Mouse (Mus musculus) adrenal gland, postnatal 10 days (tissue): Measurements from ENCODE around the gene Camta1. TPM values are rescaled to one million over a fixed set of nuclear protein-coding genes. Genes with fewer than 3 reads are reported as not detected.
A peak's percentile ranks its signal among the peaks of the same experiment; 100 is the strongest.

ENCODE experiments used
- DNase-seq: peaks from one replicate; pipeline ENCODE4 v3.0.0; 2021; ENCODE audit warnings: mixed read lengths
- total RNA-seq, 2 experiments: library from RNA; stranded (reverse); gene quantifications; 2 replicates each; pipeline ENCODE4 v1.2.3; 2021

Gene Camta1
- total RNA-seq, 2 experiments from 2014 or later: 46.3 to 50.3 TPM

GRCm38 (mm10) chr4:151256622-151257021 lies 605.1 kb downstream of the Camta1 start:
- no peak for DNase-seq

DNA sequence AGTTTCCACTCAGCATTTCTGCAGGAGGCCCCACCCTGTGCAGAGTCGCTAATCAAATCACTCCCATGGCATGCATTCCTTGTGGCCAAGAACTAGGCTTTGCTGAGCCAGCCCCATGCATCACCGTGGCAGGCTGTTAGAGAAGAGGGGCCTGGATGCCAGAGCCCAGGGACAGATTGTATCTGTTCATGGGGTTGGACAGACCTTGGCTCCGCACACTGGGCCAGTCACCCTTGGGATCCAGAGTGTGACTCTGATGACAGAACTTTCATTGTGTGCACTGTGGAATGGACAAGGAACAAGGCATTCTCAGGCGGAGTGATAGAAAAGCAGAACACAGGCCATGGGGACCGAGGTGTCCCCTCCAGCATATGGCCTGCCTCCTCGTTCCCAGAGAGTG lies 610.9 kb downstream of the Camta1 start:
- no peak for DNase-seq

DNA sequence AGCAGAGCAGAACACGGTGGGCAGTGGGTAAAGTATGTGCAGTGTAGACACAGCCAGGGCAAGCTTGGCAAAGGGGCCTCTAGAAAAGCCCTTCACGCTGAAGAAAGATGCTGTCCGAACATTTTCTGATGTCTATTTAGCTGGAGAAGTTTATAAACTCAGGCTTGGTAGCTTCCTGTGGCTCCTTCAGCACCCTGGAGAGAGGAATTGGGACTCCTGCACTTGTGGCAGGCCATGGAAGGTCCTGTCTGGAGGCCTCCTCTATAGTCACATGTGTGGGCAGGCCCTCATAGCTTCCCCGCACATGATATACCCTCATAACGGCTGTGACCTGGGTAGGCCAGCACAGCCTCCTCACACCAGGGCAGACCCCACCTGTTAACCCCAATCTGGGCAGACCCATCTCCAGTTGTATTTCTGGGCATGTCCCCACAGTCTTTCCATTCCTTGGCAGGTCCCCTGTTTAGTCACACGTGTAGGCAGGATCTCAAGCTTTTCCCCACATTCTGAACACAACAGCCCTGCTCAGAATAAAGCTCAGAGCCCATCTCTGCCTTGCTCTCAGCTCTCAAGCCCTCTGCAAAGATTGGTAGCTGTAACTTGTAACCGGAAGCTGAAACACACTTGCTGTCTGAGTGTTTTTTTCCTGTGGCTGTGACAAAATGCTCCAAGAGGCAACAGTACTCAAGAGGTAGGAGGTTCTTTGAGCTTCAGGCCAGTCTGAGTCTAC lies 616.4 kb downstream of the Camta1 start:
- DNase-seq: no peak

DNA sequence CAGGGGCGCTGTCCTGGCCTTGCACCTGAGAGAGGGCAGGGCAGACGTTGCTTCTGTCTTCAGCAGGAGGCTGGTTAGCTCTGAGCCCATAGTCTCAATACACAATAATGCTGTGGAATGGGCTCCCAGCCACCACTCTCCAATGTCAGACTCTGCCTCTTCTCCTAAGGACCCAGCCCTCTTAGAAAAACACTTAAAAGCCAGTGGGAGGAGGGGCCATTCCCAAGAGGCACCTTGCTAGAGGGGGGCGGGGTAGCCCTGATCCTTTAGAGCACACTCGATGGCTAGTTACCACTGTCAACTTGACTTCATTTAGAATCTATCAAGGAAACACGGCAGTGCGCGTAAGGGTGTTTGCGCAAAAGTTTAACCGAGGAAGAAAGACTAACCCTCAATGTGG lies 618.2 kb downstream of the Camta1 start:
- DNase-seq: no peak

- no peak for DNase-seq
Observed at GRCm38 (mm10) chr4:151242751-151243150, 618.9 kb downstream of the Camta1 start.

DNA sequence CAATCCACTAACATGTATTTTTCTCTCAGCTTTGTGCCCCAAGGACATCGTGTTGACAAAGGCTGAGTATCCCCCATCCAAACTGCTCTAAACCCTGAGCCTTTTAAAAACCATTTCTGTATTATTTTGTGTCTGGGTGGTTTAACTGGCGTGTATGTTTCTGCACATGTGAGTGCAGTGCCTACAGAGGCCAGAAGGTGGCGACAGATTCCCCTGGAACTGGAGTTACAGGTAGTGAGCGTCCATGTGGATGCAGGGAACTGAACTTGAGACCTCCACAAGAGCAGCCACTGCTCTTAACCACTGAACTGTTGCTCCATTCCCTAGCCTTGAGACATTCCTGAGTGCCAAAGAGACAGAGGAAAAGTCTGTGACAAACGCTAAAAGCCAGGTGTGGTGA lies 621.2 kb downstream of the Camta1 start:
- no peak for DNase-seq

DNA sequence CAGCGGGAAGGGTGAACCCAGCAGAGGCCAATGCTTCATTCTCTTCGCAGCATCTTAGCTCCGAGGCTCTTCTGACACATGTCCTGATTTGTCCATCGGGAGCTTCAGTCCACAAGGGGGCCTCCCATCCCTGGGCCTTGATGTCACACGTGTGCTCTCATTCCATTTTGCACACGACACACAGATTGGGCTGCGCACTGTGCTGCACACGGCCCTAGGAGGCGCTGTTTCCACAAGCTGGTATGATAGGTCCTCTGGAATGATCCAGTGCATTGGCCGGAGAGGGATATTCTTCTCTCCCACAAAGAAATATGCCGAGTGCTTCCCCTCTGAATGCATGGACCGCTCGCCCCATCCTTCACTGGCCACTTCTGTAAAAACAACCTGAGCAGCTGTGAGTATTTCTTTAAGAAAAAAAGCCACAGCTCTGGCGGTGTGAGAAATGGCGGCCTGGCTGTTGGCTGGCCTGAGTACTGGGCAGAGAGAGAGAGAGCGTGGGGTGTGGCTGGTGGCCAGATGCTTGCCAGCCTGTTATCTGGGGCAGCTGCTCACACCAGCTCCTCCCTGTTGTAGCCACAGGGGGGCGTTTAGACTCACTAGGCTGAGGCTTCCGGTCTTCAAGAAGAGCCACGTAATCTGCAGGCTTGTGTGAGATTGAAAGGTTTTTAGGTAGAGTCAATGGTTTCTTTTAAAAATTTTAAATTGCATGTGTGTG lies 622.5 kb downstream of the Camta1 start:
- no peak for DNase-seq

- DNase-seq: peak; percentile 47
Observed at GRCm38 (mm10) chr4:151237501-151237900, 624.2 kb downstream of the Camta1 start.

DNA sequence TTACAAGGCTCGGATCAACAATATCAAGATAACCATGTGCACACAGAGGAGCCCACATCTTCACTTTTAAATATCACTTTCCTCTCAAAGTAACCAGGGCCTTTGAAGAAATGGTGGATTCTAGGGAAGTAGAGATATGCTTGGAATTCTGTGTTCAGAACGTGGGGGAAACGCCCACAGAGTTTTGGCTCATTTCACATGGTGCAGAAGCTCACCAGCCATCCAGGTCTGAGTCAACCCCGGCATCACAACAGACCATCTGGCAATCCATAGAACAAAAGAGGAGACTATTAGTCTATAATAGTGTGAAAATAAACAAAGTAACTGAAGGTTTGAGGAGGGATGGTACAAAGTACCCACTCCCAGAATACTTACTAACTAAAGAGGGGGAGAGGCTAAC lies 626.7 kb downstream of the Camta1 start:
- DNase-seq: no peak

GRCm38 (mm10) chr4:151232028-151232427 lies 629.6 kb downstream of the Camta1 start:
- no peak for DNase-seq

GRCm38 (mm10) chr4:151229073-151229472 lies 632.6 kb downstream of the Camta1 start:
- DNase-seq: no peak

DNA sequence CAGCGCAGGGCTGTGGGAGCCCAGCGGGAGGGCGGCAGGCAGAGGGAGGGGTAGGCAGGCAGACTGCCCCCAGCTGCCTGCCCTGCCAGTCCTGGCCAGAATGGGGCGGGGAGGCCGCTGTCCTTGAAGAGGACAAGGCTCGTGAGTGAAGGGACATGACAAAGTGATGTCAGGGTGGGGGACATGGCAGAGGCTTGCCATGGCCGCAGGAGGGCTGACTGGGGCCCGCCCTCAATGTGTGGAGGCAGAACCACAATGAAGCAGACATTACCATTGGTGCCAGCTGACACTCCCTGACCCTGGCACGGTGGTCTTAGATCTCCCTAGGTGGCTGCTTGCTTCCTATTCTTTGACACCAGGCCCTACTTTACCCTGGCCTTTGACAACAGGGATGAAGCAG lies 635.2 kb downstream of the Camta1 start:
- no peak for DNase-seq

GRCm38 (mm10) chr4:151224017-151224416 lies 637.7 kb downstream of the Camta1 start:
- no peak for DNase-seq

- no peak for DNase-seq
Observed at GRCm38 (mm10) chr4:151223263-151223996, 638.2 kb downstream of the Camta1 start.

- no peak for DNase-seq
Observed at GRCm38 (mm10) chr4:151222635-151223034, 639.0 kb downstream of the Camta1 start.

- DNase-seq: no peak
Observed at GRCm38 (mm10) chr4:151216553-151217292, 645.0 kb downstream of the Camta1 start.

- DNase-seq: no peak
Observed at GRCm38 (mm10) chr4:151215866-151216265, 645.8 kb downstream of the Camta1 start.

- DNase-seq: peak; percentile 23
Observed at GRCm38 (mm10) chr4:151215179-151215578, 646.5 kb downstream of the Camta1 start.

DNA sequence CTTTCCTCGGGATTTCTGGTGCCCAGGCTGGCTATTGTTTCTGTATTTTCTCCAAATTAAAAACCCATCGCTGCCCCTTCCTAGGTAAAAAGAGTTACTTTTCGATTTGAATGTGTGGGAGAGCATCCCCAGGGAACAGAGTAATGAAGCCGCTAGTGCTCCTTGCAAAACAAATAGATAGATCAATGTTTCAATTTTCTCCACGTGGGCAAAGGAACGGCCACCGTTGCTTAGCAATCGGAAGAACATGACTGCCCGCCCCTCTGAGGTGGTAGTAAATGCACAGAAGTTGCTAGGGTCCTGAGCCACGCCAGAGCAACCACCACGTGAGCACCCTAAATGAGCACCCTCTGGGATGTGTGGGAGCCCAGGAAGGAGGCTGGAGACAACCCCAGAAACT lies 648.2 kb downstream of the Camta1 start:
- no peak for DNase-seq

- no peak for DNase-seq
Observed at GRCm38 (mm10) chr4:151211992-151212391, 649.7 kb downstream of the Camta1 start.

DNA sequence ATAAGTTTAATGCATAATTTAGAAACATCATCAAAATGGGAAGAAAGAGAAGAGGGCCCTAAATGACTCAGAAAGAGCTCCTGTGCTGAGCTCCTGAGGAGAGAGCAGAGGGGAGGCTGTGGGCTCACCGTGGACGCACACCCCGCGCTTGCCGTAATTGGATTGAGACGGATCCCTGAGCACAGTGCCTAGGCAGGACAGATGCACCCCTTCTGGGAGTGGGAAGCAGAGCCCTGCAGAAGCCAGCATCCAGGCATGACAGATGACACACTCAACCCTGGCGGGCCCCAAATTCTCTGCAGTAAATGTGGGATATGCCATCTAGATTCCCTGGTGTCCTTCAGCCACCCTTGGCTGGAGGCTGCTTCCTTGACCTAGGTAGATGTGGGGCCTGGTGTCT lies 654.1 kb downstream of the Camta1 start:
- DNase-seq: no peak

GRCm38 (mm10) chr4:151202891-151203290 lies 658.8 kb downstream of the Camta1 start:
- no peak for DNase-seq
